Mouse (Mus musculus) neural tube, embryonic 14.5 days (tissue): ENCODE data around the gene Adat3. TPM values are rescaled to one million over a fixed set of nuclear protein-coding genes. Genes with fewer than 3 reads are reported as not detected.

Source experiments
- ATAC-seq: fragments of 200-750 bp; cut with Nextera tagmentation; 2 replicates; pipeline ENCODE4 v1.8.0; 2017; ENCODE audit warnings: low read depth, mild to moderate bottlenecking, moderate TSS enrichment, moderate library complexity
- H3K27ac ChIP-seq: fragments of 300-500 bp; sonication (generic); 2 replicates; pipeline ENCODE4 v1.5.1; 2014; ENCODE audit warnings: low read depth, mild to moderate bottlenecking, control low read depth, low read length, moderate library complexity, mixed read lengths
- H3K27me3 ChIP-seq: fragments of 300-500 bp; sonication (generic); 2 replicates; pipeline ENCODE4 v1.6.1; 2014; ENCODE audit warnings: low read length; ENCODE audit not compliant: control insufficient read depth, insufficient read depth
- H3K36me3 ChIP-seq: fragments of 300-500 bp; sonication (generic); 2 replicates; pipeline ENCODE4 v1.6.1; 2014; ENCODE audit warnings: low read length, mixed read lengths; ENCODE audit not compliant: control insufficient read depth, insufficient read depth
- H3K4me1 ChIP-seq: fragments of 300-500 bp; sonication (generic); 2 replicates; pipeline ENCODE4 v1.6.1; 2014; ENCODE audit warnings: low read length; ENCODE audit not compliant: control insufficient read depth, insufficient read depth
- H3K4me2 ChIP-seq: fragments of 300-500 bp; sonication (generic); 2 replicates; pipeline ENCODE4 v1.6.1; 2014; ENCODE audit warnings: mild to moderate bottlenecking, low read depth, low read length, control low read depth
- H3K4me3 ChIP-seq: fragments of 300-500 bp; sonication (generic); 2 replicates; pipeline ENCODE4 v1.5.1; 2014; ENCODE audit warnings: low read depth, low read length, control low read depth, mixed read lengths
- H3K9ac ChIP-seq: fragments of 300-500 bp; sonication (generic); replicated peaks from 2 replicates; pipeline ENCODE4 v1.6.1; 2014; ENCODE audit warnings: low read depth, mild to moderate bottlenecking, control low read depth, low read length, mixed read lengths
- H3K9me3 ChIP-seq: fragments of 300-500 bp; sonication (generic); 2 replicates; pipeline ENCODE4 v1.6.1; 2016; ENCODE audit warnings: low read length; ENCODE audit not compliant: control insufficient read depth
- WGBS: fragments of 180-500 bp; shearing (Covaris S2); extraction: QIAGEN DNeasy Blood & Tissue Kit; methylation state at CpG from one replicate; pipeline ENCODE4 v1.1.7; 2014; 5-methylcytosine and 5-hydroxymethylcytosine counted together
- polyA plus RNA-seq: library from polyadenylated mRNA; unstranded; fragments of >200 nt; fragmentation: Nextera tagmentation; extraction: Ambion mirVana; gene quantifications from 2 replicates; pipeline ENCODE4 v1.2.1, GENCODE M21; 2014

Adat3 gene
- polyA plus RNA-seq, 1 experiment from 2014 or later, result 6.7 TPM

- no peak overlapping the region for H3K4me2 ChIP-seq
- 97% methylated on average over 29 of the region's 29 CpGs for WGBS
- H3K36me3 ChIP-seq, result no peaks in the 10 kb centered on the region; the same call in 1 of the 2 replicates
- peaks cover 22% of the 10 kb centered on the region for H3K4me1 ChIP-seq
- H3K27me3 ChIP-seq, result no peaks in the 10 kb centered on the region
- H3K9ac ChIP-seq, result no peak overlapping the region
- no peak overlapping the region for H3K4me3 ChIP-seq
- no peak for ATAC-seq
- no peak overlapping the region for H3K27ac ChIP-seq
- no peaks in the 10 kb centered on the region for H3K9me3 ChIP-seq
Measured at GRCm38 (mm10) chr10:80568876-80569275, 33.8 kb upstream of the Adat3 start.

- ATAC-seq, result no peak
- no peak overlapping the region for H3K4me2 ChIP-seq
- 35% methylated on average over 10 of the region's 10 CpGs for WGBS
- no peaks in the 10 kb centered on the region; the same call in 1 of the 2 replicates for H3K36me3 ChIP-seq
- H3K4me1 ChIP-seq, result peaks cover 26% of the 10 kb centered on the region
- H3K27ac ChIP-seq, result no peak overlapping the region
- H3K9ac ChIP-seq, result no peak overlapping the region
- no peaks in the 10 kb centered on the region for H3K9me3 ChIP-seq
- no peaks in the 10 kb centered on the region for H3K27me3 ChIP-seq
- no peak overlapping the region for H3K4me3 ChIP-seq
Measured at GRCm38 (mm10) chr10:80569664-80570066, 33.0 kb upstream of the Adat3 start.

- no peak overlapping the region for H3K9ac ChIP-seq
- H3K4me1 ChIP-seq, result peaks cover 29% of the 10 kb centered on the region
- no peaks in the 10 kb centered on the region; the same call in 1 of the 2 replicates for H3K36me3 ChIP-seq
- no peak overlapping the region for H3K27ac ChIP-seq
- 92% methylated on average over 10 of the region's 10 CpGs for WGBS
- no peak overlapping the region for H3K4me2 ChIP-seq
- no peak overlapping the region for H3K4me3 ChIP-seq
- no peaks in the 10 kb centered on the region for H3K27me3 ChIP-seq
- no peak for ATAC-seq
- H3K9me3 ChIP-seq, result no peaks in the 10 kb centered on the region
Measured at GRCm38 (mm10) chr10:80570419-80570818, 32.3 kb upstream of the Adat3 start.

- no peaks in the 10 kb centered on the region for H3K9me3 ChIP-seq
- peak overlapping the region; percentile 32 for H3K4me2 ChIP-seq
- H3K9ac ChIP-seq, result 0 out of 2 replicates have a peak overlapping the region, but pooled peaks have one; percentile 25
- no peaks in the 10 kb centered on the region for H3K27me3 ChIP-seq
- H3K27ac ChIP-seq, result no peak overlapping the region
- H3K4me1 ChIP-seq, result peaks cover 35% of the 10 kb centered on the region
- no peak overlapping the region for H3K4me3 ChIP-seq
- H3K36me3 ChIP-seq, result no peaks in the 10 kb centered on the region; the same call in 1 of the 2 replicates
- 23% methylated on average over 30 of the region's 30 CpGs for WGBS
- ATAC-seq, result no peak
Measured at GRCm38 (mm10) chr10:80570871-80571836, 31.5 kb upstream of the Adat3 start.

GRCm38 (mm10) chr10:80572477-80572876, 30.2 kb upstream of the Adat3 start:
- H3K9me3 ChIP-seq, result no peaks in the 10 kb centered on the region
- no peak overlapping the region for H3K9ac ChIP-seq

GRCm38 (mm10) chr10:80573944-80574343, 28.7 kb upstream of the Adat3 start:
- H3K27me3 ChIP-seq, result no peaks in the 10 kb centered on the region; the same call in 1 of the 2 replicates
- H3K9me3 ChIP-seq, result no peaks in the 10 kb centered on the region
- no peak overlapping the region for H3K4me3 ChIP-seq
- no peak overlapping the region for H3K4me2 ChIP-seq
- peaks cover 32% of the 10 kb centered on the region for H3K4me1 ChIP-seq
- no peak overlapping the region for H3K27ac ChIP-seq
- no peaks in the 10 kb centered on the region for H3K36me3 ChIP-seq
- ATAC-seq, result no peak
- 51% methylated on average over 9 of the region's 9 CpGs for WGBS
- no peak overlapping the region; the same call in 1 of the 2 replicates for H3K9ac ChIP-seq

More at GRCm38 (mm10) chr10:80572477-80572876, 30.2 kb upstream of the Adat3 start:
- Histone ChIP-seq H3K36me3 (no peaks in the 10 kb centered on the region; the same call in 1 of the 2 replicates), H3K4me2 (no peak overlapping the region), H3K27me3 (no peaks in the 10 kb centered on the region; the same call in 1 of the 2 replicates), H3K4me1 (peaks cover 28% of the 10 kb centered on the region), H3K4me3 (no peak overlapping the region), H3K27ac (no peak overlapping the region)
- ATAC-seq, result no peak
- 93% methylated on average over 2 of the region's 2 CpGs for WGBS

- no peak overlapping the region for H3K9ac ChIP-seq
- 0 out of 2 replicates have a peak overlapping the region, but pooled peaks have one; percentile 94 for H3K4me2 ChIP-seq
- WGBS, result 83% methylated on average over 3 of the region's 3 CpGs
- H3K4me1 ChIP-seq, result peaks cover 32% of the 10 kb centered on the region
- no peak overlapping the region for H3K27ac ChIP-seq
- ATAC-seq, result no peak
- H3K9me3 ChIP-seq, result no peaks in the 10 kb centered on the region
- no peak overlapping the region for H3K4me3 ChIP-seq
- no peaks in the 10 kb centered on the region for H3K36me3 ChIP-seq
- H3K27me3 ChIP-seq, result no peaks in the 10 kb centered on the region; the same call in 1 of the 2 replicates
Measured at GRCm38 (mm10) chr10:80574896-80575295, 27.8 kb upstream of the Adat3 start.

GRCm38 (mm10) chr10:80575925-80576324, 26.8 kb upstream of the Adat3 start:
- no peak overlapping the region for H3K27ac ChIP-seq
- no peaks in the 10 kb centered on the region; the same call in 1 of the 2 replicates for H3K27me3 ChIP-seq
- H3K9me3 ChIP-seq, result no peaks in the 10 kb centered on the region
- H3K4me2 ChIP-seq, result peak overlapping the region; percentile 94
- WGBS, result 15% methylated on average over 17 of the region's 17 CpGs
- no peaks in the 10 kb centered on the region for H3K36me3 ChIP-seq
- H3K9ac ChIP-seq, result peak overlapping the region; percentile 76
- peak overlapping the region; percentile 76 for H3K4me3 ChIP-seq
- no peak for ATAC-seq
- H3K4me1 ChIP-seq, result peaks cover 29% of the 10 kb centered on the region
